Mouse (Mus musculus) cerebellum, adult 18-20 months (tissue): ENCODE results near the gene Gm49352.
"Not testable (repeated sequence)": the region's sequence is repeated elsewhere in the genome, so short reads cannot be mapped to it uniquely, and the experiment has no call there.

Experiments used
- DNase-seq, 2 experiments: peaks; one replicate each; pipeline ENCODE4 v3.0.0; 2021

The Gm49352 gene

DNA sequence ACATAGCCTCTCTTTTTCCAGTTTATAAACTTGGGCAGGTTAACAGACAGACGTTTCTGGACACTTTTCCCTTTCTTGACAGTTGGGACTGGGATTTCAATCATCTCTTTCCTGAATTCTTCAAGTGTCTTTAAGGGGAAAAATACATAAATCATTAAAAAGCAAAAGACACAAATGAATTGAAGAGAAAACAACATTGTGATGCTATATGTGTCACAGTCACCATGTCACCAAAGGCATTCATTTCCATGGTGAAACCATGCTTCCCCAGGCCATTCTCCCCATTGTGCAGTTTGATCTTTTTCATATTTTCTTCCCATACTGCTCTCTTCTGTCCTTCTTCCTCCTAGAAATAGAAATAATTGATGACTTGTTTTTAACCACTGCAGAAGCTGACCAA is at the start of gene Gm49352:
Gm49352 (minus strand) TSS at position 101 of the 400 bp plus-strand sequence.
- DNase-seq: not testable (repeated sequence)

GRCm38 (mm10) chr13:61570027-61570426 is 2.1 kb upstream of the Gm49352 start, which contains the start of gene Cts3:
Gene Cts3 (minus strand): TSS chr13:61570127.
- no peak for DNase-seq

- no peak for DNase-seq
These were observed 26.3 kb downstream of the Gm49352 start, which contains the start of gene Ctsm for GRCm38 (mm10) chr13:61541631-61542030. Gene Ctsm (minus strand): TSS chr13:61541839.
